In genomic region chr5:100819568-100820480, GRCm38 (mm10) we compare ENCODE assay signal across 8 mouse cellular contexts. TPM values are rescaled to one million over a fixed set of nuclear protein-coding genes. Genes with fewer than 3 reads are reported as not detected.
DNase-seq lines count a peak whose midpoint lies in the region; ATAC-seq lines count a peak whose summit lies in the region.

No protein-coding gene starts in this region.

- ATAC-seq in intestine, embryonic 15.5 days, result no peak
- peak; percentile 56 for ATAC-seq in megakaryocyte progenitor cell, adult 5-6 weeks (replicated peaks; ENCODE audit: poor library complexity)

- 0 out of 2 replicates have a peak, but pooled peaks cover under 1% of the 10 kb centered on the region for H3K36me3 ChIP-seq in intestine, embryonic 15.5 days

- DNase-seq in thymus, postnatal 14 days, result peak; percentile 36
- no peak for DNase-seq in thymus, postnatal 10 days (ENCODE audit: low spot score in 2 of 2)
- peak; percentile 24 for DNase-seq in embryo, embryonic 9.5 days (ENCODE audit: extremely low spot score)
- DNase-seq in right cerebral cortex, postnatal 10 days (ENCODE audit: low spot score in 2 of 2), result no peak
- DNase-seq in layer of hippocampus, postnatal 25 days (ENCODE audit: extremely low spot score in 1 of 2, low spot score in 1 of 2), result no peak
- DNase-seq in right cerebral cortex, postnatal 14 days, result no peak

- H3K4me2 ChIP-seq in intestine, embryonic 15.5 days (replicated peaks), result peak overlapping the region; percentile 86

- H3K9me3 ChIP-seq in intestine, embryonic 15.5 days, result no peaks in the 10 kb centered on the region

- peak overlapping the region; percentile 96 for H3K9ac ChIP-seq in intestine, embryonic 15.5 days

- H3K27me3 ChIP-seq in intestine, embryonic 15.5 days (replicated peaks), result no peaks in the 10 kb centered on the region

- H3K27ac ChIP-seq in intestine, embryonic 15.5 days, result peak overlapping the region; percentile 79; the same call in 1 of the 2 replicates

- WGBS in intestine, embryonic 15.5 days, result 28% methylated on average over 16 of the region's 16 CpGs

- peak overlapping the region; percentile 91 for H3K4me3 ChIP-seq in intestine, embryonic 15.5 days (replicated peaks)

- H3K4me1 ChIP-seq in intestine, embryonic 15.5 days (replicated peaks), result 0 out of 2 replicates have a peak, but pooled peaks cover 2% of the 10 kb centered on the region

RNA-seq across cellular contexts. Expression of gene Abraxas1, which starts 0.9 kb away (rescaled TPM):
- 26.7 and 30.0 TPM in 2 replicates for polyA plus RNA-seq in intestine, embryonic 15.5 days (2015; fragmentation: Nextera tagmentation; extraction: Ambion mirVana)
- total RNA-seq in megakaryocyte progenitor cell, adult 5-6 weeks (2015), result 25.6 and 33.5 TPM in 2 replicates
- total RNA-seq in megakaryocyte progenitor cell, adult 5-6 weeks (2017), result 33.9 and 44.7 TPM in 2 replicates
- 1 to 10 TPM; 6.9 to 9.2 TPM for total RNA-seq in layer of hippocampus, postnatal 25 days (2021)

RNA-seq across cellular contexts. Expression of gene Mrps18c, which starts 21.4 kb away (rescaled TPM):
- 169 and 172 TPM in 2 replicates for polyA plus RNA-seq in intestine, embryonic 15.5 days (2015; fragmentation: Nextera tagmentation; extraction: Ambion mirVana)
- total RNA-seq in megakaryocyte progenitor cell, adult 5-6 weeks (2015), result 97.1 and 108 TPM in 2 replicates
- total RNA-seq in megakaryocyte progenitor cell, adult 5-6 weeks (2017), result 176 and 192 TPM in 2 replicates
- total RNA-seq in layer of hippocampus, postnatal 25 days (2021), result 10 to 100 TPM; 52.5 to 61.8 TPM

RNA-seq across cellular contexts. Expression of gene Helq, which starts 21.4 kb away (rescaled TPM):
- polyA plus RNA-seq in intestine, embryonic 15.5 days (2015; fragmentation: Nextera tagmentation; extraction: Ambion mirVana), result 13.6 and 16.2 TPM in 2 replicates
- total RNA-seq in megakaryocyte progenitor cell, adult 5-6 weeks (2015), result 17.5 and 29.2 TPM in 2 replicates
- total RNA-seq in megakaryocyte progenitor cell, adult 5-6 weeks (2017), result 20.3 and 21.2 TPM in 2 replicates
- total RNA-seq in layer of hippocampus, postnatal 25 days (2021), result 10 to 100 TPM; 16.8 to 17.9 TPM

RNA-seq across cellular contexts. Expression of gene Gpat3, which starts 25.7 kb away (rescaled TPM):
- 12.0 and 12.6 TPM in 2 replicates for polyA plus RNA-seq in intestine, embryonic 15.5 days (2015; fragmentation: Nextera tagmentation; extraction: Ambion mirVana)
- 0.07 TPM in 1 of 2 replicates, not detected in the other for total RNA-seq in megakaryocyte progenitor cell, adult 5-6 weeks (2015)
- total RNA-seq in megakaryocyte progenitor cell, adult 5-6 weeks (2017), result 0.27 and 0.37 TPM in 2 replicates
- total RNA-seq in layer of hippocampus, postnatal 25 days (2021), result 1 to 10 TPM; 1.3 to 2.0 TPM

Comparison
In these comparisons a context has a peak if more than half of its experiments do, and no peak if none do; other contexts are left out.
1. DNase-seq: peak in thymus, postnatal 14 days (single experiment) and embryo, embryonic 9.5 days (single experiment); none in thymus, postnatal 10 days (0 of 2), right cerebral cortex, postnatal 10 days (0 of 2), layer of hippocampus, postnatal 25 days (0 of 2) and right cerebral cortex, postnatal 14 days (single experiment).